In the genomic region with DNA sequence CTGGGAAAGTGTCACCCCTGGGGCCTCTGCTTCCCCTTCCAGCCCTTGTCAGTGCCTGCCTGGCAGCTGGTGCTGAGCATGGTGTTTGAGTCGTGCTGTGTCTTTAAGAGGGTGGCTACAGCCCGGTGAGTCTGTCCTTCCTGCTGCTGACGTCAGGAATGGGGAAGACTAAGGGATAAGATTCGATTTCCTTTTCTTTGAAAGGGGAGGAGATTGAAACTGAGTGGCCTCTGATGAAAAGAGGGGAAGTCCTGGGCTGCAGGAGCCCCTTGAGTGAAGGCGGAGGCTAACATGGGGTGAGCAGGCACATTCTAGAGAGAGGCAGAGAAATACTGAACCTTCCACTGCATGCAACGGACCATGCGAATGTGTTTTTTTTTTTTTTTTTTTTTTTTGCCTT, we compare ENCODE assay signal across 8 mouse cellular contexts. TPM values are rescaled to one million over a fixed set of nuclear protein-coding genes. Genes with fewer than 3 reads are reported as not detected.
DNase-seq lines count a peak whose midpoint lies in the region; ATAC-seq and TF ChIP-seq lines count a peak whose summit lies in the region.

No protein-coding gene starts in this region.

- dilution Hi-C loops in CH12.LX (cut with MboI; ENCODE audit: extremely low pct_ligation_motif_present, extremely low pct_unique_long_range_greater_than_20kb, low sequenced_read_pairs), result no loop called here

- TF ChIP-seq POLR2A in CH12.LX (IDR thresholded peaks at IDR 0.05; ENCODE audit: low read depth, low read length), result no peak; the same call in 1 of the 2 replicates

- peak overlapping the region; percentile 75; the same call in 1 of the 2 replicates for H3K27ac ChIP-seq in CH12.LX (ENCODE audit: insufficient read depth, low read depth)
- peak overlapping the region; percentile 71 for H3K27ac ChIP-seq in forebrain, embryonic 10.5 days
- H3K27ac ChIP-seq in heart, postnatal 0 days (ENCODE audit: low read depth), result peak overlapping the region; percentile 83
- H3K27ac ChIP-seq in neural tube, embryonic 13.5 days (replicated peaks), result peak overlapping the region; percentile 75

- peaks cover 29 to 40% of the 10 kb centered on the region in 2 experiments for H3K36me3 ChIP-seq in CH12.LX (replicated peaks in 1 of 2; ENCODE audit: control insufficient read depth in 1 of 2, insufficient read depth in 1 of 2, low read length in 1 of 2)
- H3K36me3 ChIP-seq in forebrain, embryonic 10.5 days (replicated peaks), result peaks cover 38% of the 10 kb centered on the region
- H3K36me3 ChIP-seq in heart, postnatal 0 days (replicated peaks; ENCODE audit: control insufficient read depth, insufficient read depth, low read length), result peaks cover 43% of the 10 kb centered on the region
- peaks cover 32% of the 10 kb centered on the region for H3K36me3 ChIP-seq in neural tube, embryonic 13.5 days

- in situ Hi-C loops in CH12.LX (cut with MboI; ENCODE audit: low pct_ligation_motif_present, low pct_unique_long_range_greater_than_20kb, low sequenced_read_pairs), result no loop called here

- peak overlapping the region; percentile 88 for H3K4me2 ChIP-seq in CH12.LX (ENCODE audit: insufficient read depth, low read depth, poor library complexity, severe bottlenecking)
- peak overlapping the region; percentile 55 for H3K4me2 ChIP-seq in heart, postnatal 0 days (ENCODE audit: low read depth, low read length)
- H3K4me2 ChIP-seq in neural tube, embryonic 13.5 days, result peak overlapping the region; percentile 55

- H3K4me1 ChIP-seq in CH12.LX (ENCODE audit: control insufficient read depth in 1 of 2, insufficient read depth in 2 of 2), result peaks cover 35 to 67% of the 10 kb centered on the region in 2 experiments
- H3K4me1 ChIP-seq in forebrain, embryonic 10.5 days, result peaks cover 38% of the 10 kb centered on the region
- H3K4me1 ChIP-seq in heart, postnatal 0 days (ENCODE audit: control insufficient read depth, insufficient read depth), result 0 out of 2 replicates have a peak, but pooled peaks cover 16% of the 10 kb centered on the region
- peaks cover 25% of the 10 kb centered on the region for H3K4me1 ChIP-seq in neural tube, embryonic 13.5 days (replicated peaks)

- 0 out of 2 replicates have a peak, but pooled peaks have one; percentile 37 for TF ChIP-seq EP300 in CH12.LX (IDR thresholded peaks at IDR 0.05; ENCODE audit: low read length)
- no peak for TF ChIP-seq EP300 in heart, postnatal 0 days (IDR thresholded peaks at IDR 0.05; ENCODE audit: low read depth)

- H3K9me3 ChIP-seq in CH12.LX (replicated peaks; ENCODE audit: low read length), result no peaks in the 10 kb centered on the region
- H3K9me3 ChIP-seq in forebrain, embryonic 10.5 days, result no peaks in the 10 kb centered on the region
- no peaks in the 10 kb centered on the region for H3K9me3 ChIP-seq in heart, postnatal 0 days (replicated peaks; ENCODE audit: control insufficient read depth, low read length)
- H3K9me3 ChIP-seq in neural tube, embryonic 13.5 days, result no peaks in the 10 kb centered on the region

- no peak for TF ChIP-seq CTCF in CH12.LX (conservative IDR thresholded peaks at IDR 0.05 in 1 of 2, IDR thresholded peaks at IDR 0.05 in 1 of 2; ENCODE audit: low read depth in 2 of 2, low read length in 2 of 2)
- no peak for TF ChIP-seq CTCF in heart, postnatal 0 days (IDR thresholded peaks at IDR 0.05; ENCODE audit: low read depth)

- peaks cover 61% of the 10 kb centered on the region for H3K79me2 ChIP-seq in CH12.LX (replicated peaks; ENCODE audit: control insufficient read depth, extremely low read depth, insufficient read depth, poor library complexity, severe bottlenecking)

- H3K27me3 ChIP-seq in CH12.LX (replicated peaks), result no peaks in the 10 kb centered on the region
- no peaks in the 10 kb centered on the region for H3K27me3 ChIP-seq in forebrain, embryonic 10.5 days (ENCODE audit: poor library complexity, severe bottlenecking)
- no peaks in the 10 kb centered on the region for H3K27me3 ChIP-seq in heart, postnatal 0 days (ENCODE audit: control insufficient read depth, insufficient read depth, low read length)
- no peaks in the 10 kb centered on the region for H3K27me3 ChIP-seq in neural tube, embryonic 13.5 days

- TF ChIP-seq RAD21 in CH12.LX (IDR thresholded peaks at IDR 0.05; ENCODE audit: low read depth, low read length), result no peak

- peak overlapping the region; percentile 47 to 51 (median 50) for H3K4me3 ChIP-seq in CH12.LX (replicated peaks in 1 of 3; ENCODE audit: low read depth in 2 of 3, low read length in 2 of 3, poor library complexity in 1 of 3)
- peak overlapping the region; percentile 32 for H3K4me3 ChIP-seq in forebrain, embryonic 10.5 days
- peak overlapping the region; percentile 33 for H3K4me3 ChIP-seq in heart, postnatal 0 days (ENCODE audit: low read depth, low read length)
- peak overlapping the region; percentile 32 for H3K4me3 ChIP-seq in neural tube, embryonic 13.5 days

- peak; percentile 85 for DNase-seq in CH12.LX (ENCODE audit: extremely low read depth)
- peak; percentile 3 to 49 for DNase-seq in adrenal gland, postnatal 4 days (ENCODE audit: low spot score in 2 of 2)
- DNase-seq in forebrain, embryonic 10.5 days (ENCODE audit: extremely low spot score, low spot score), result no peak
- peak; percentile 85 for DNase-seq in heart, postnatal 0 days (ENCODE audit: low spot score)
- DNase-seq in kidney, postnatal 36 days, result peak; percentile 79 to 85
- DNase-seq in lung, adult 18-20 months, result peak; percentile 82 to 87
- peak; percentile 31 to 36 for DNase-seq in thymus, postnatal 10 days (ENCODE audit: low spot score in 2 of 2)

- 21% methylated on average over 7 of the region's 7 CpGs for WGBS in forebrain, embryonic 10.5 days
- 6% methylated on average over 6 of the region's 7 CpGs for WGBS in heart, postnatal 0 days
- WGBS in neural tube, embryonic 13.5 days, result 16% methylated on average over 6 of the region's 7 CpGs

- peak; percentile 71 for ATAC-seq in heart, postnatal 0 days (ENCODE audit: insufficient read depth, low read depth)
- ATAC-seq in neural tube, embryonic 13.5 days (ENCODE audit: low read depth), result peak; percentile 76

- H3K9ac ChIP-seq in CH12.LX (ENCODE audit: insufficient read depth, low read depth), result peak overlapping the region; percentile 60; the same call in 1 of the 2 replicates
- peak overlapping the region; percentile 3 for H3K9ac ChIP-seq in heart, postnatal 0 days (replicated peaks; ENCODE audit: low read depth, low read length)
- peak overlapping the region; percentile 60 for H3K9ac ChIP-seq in neural tube, embryonic 13.5 days

TF ChIP-seq in CH12.LX, 34 proteins besides CTCF, POLR2A, EP300 and RAD21 (continues in another document):
- TF ChIP-seq BHLHE40 (IDR thresholded peaks at IDR 0.05; ENCODE audit: low read depth, low read length) (0 out of 2 replicates have a peak, but pooled peaks have one; percentile 2), PAX5 (IDR thresholded peaks at IDR 0.05; ENCODE audit: low read length) (no peak)

RNA-seq across cellular contexts. Expression of a gene that starts 4.8 kb away (rescaled TPM):
- total RNA-seq in CH12.LX (2012; rRNA removed), result 20.8 and 31.5 TPM in 2 replicates
- total RNA-seq in CH12.LX (2014; rRNA removed), result 20.1 and 21.1 TPM in 2 replicates
- 15.8 and 22.9 TPM in 2 replicates for polyA plus RNA-seq in CH12.LX (2012; ENCODE audit: insufficient read length, low read depth)
- 10 to 100 TPM; 21.6 to 23.6 TPM for total RNA-seq in adrenal gland, postnatal 4 days (2021)
- 7.6 and 9.1 TPM in 2 replicates for polyA plus RNA-seq in forebrain, embryonic 10.5 days (2016; fragmentation: Nextera tagmentation; extraction: Ambion mirVana)
- total RNA-seq in heart, postnatal 0 days (2014; rRNA removed; ENCODE audit: low replicate concordance), result 21.6 and 44.2 TPM in 2 replicates
- 14.5 and 14.6 TPM in 2 replicates for polyA plus RNA-seq in heart, postnatal 0 days (2015; fragmentation: Nextera tagmentation; extraction: Ambion mirVana)
- polyA plus RNA-seq in neural tube, embryonic 13.5 days (2015; fragmentation: Nextera tagmentation; extraction: Ambion mirVana), result 12.4 and 15.0 TPM in 2 replicates

RNA-seq across cellular contexts. Expression of a gene that starts 16.3 kb away (rescaled TPM):
- total RNA-seq in CH12.LX (2012; rRNA removed) (134 and 153 TPM in 2 replicates), CH12.LX (2014; rRNA removed) (156 and 170 TPM in 2 replicates)
- 121 and 166 TPM in 2 replicates for polyA plus RNA-seq in CH12.LX (2012; ENCODE audit: insufficient read length, low read depth)
- total RNA-seq in adrenal gland, postnatal 4 days (2021), result 100 to 1,000 TPM; 113 to 115 TPM
- polyA plus RNA-seq in forebrain, embryonic 10.5 days (2016; fragmentation: Nextera tagmentation; extraction: Ambion mirVana), result 29.7 and 31.5 TPM in 2 replicates
- 76.9 and 102 TPM in 2 replicates for total RNA-seq in heart, postnatal 0 days (2014; rRNA removed; ENCODE audit: low replicate concordance)
- polyA plus RNA-seq in heart, postnatal 0 days (2015; fragmentation: Nextera tagmentation; extraction: Ambion mirVana), result 49.0 and 51.8 TPM in 2 replicates
- 58.7 and 59.9 TPM in 2 replicates for polyA plus RNA-seq in neural tube, embryonic 13.5 days (2015; fragmentation: Nextera tagmentation; extraction: Ambion mirVana)

RNA-seq across cellular contexts. Expression of a gene that starts 19.2 kb away (rescaled TPM):
- total RNA-seq in CH12.LX (2012; rRNA removed) (18.0 and 19.3 TPM in 2 replicates), CH12.LX (2014; rRNA removed) (16.2 and 17.6 TPM in 2 replicates)
- polyA plus RNA-seq in CH12.LX (2012; ENCODE audit: insufficient read length, low read depth), result 21.3 and 24.1 TPM in 2 replicates
- 10 to 100 TPM; 20.7 to 21.3 TPM for total RNA-seq in adrenal gland, postnatal 4 days (2021)
- polyA plus RNA-seq in forebrain, embryonic 10.5 days (2016; fragmentation: Nextera tagmentation; extraction: Ambion mirVana), result 34.9 and 35.0 TPM in 2 replicates
- total RNA-seq in heart, postnatal 0 days (2014; rRNA removed; ENCODE audit: low replicate concordance), result 17.1 and 31.2 TPM in 2 replicates
- polyA plus RNA-seq in heart, postnatal 0 days (2015; fragmentation: Nextera tagmentation; extraction: Ambion mirVana), result 11.1 and 11.7 TPM in 2 replicates
- 26.3 and 29.5 TPM in 2 replicates for polyA plus RNA-seq in neural tube, embryonic 13.5 days (2015; fragmentation: Nextera tagmentation; extraction: Ambion mirVana)

RNA-seq across cellular contexts. Expression of a gene that starts 27.6 kb away (rescaled TPM):
- total RNA-seq in CH12.LX (2012; rRNA removed), result 18.2 TPM in 2 replicates
- total RNA-seq in CH12.LX (2014; rRNA removed), result 15.9 and 16.2 TPM in 2 replicates
- 7.6 and 8.6 TPM in 2 replicates for polyA plus RNA-seq in CH12.LX (2012; ENCODE audit: insufficient read length, low read depth)
- total RNA-seq in adrenal gland, postnatal 4 days (2021), result 10 to 100 TPM; 17.3 to 18.5 TPM
- 13.3 and 14.7 TPM in 2 replicates for polyA plus RNA-seq in forebrain, embryonic 10.5 days (2016; fragmentation: Nextera tagmentation; extraction: Ambion mirVana)
- total RNA-seq in heart, postnatal 0 days (2014; rRNA removed; ENCODE audit: low replicate concordance), result 11.6 and 19.5 TPM in 2 replicates
- polyA plus RNA-seq in heart, postnatal 0 days (2015; fragmentation: Nextera tagmentation; extraction: Ambion mirVana), result 14.3 and 14.6 TPM in 2 replicates
- 14.2 and 15.5 TPM in 2 replicates for polyA plus RNA-seq in neural tube, embryonic 13.5 days (2015; fragmentation: Nextera tagmentation; extraction: Ambion mirVana)

RNA-seq across cellular contexts. Expression of a gene that starts 27.7 kb away (rescaled TPM):
- total RNA-seq in CH12.LX (2012; rRNA removed), result 255 and 369 TPM in 2 replicates
- 336 and 356 TPM in 2 replicates for total RNA-seq in CH12.LX (2014; rRNA removed)
- 494 and 529 TPM in 2 replicates for polyA plus RNA-seq in CH12.LX (2012; ENCODE audit: insufficient read length, low read depth)
- total RNA-seq in adrenal gland, postnatal 4 days (2021), result 100 to 1,000 TPM; 375 to 399 TPM
- polyA plus RNA-seq in forebrain, embryonic 10.5 days (2016; fragmentation: Nextera tagmentation; extraction: Ambion mirVana), result 793 and 804 TPM in 2 replicates
- 70.4 and 74.5 TPM in 2 replicates for total RNA-seq in heart, postnatal 0 days (2014; rRNA removed; ENCODE audit: low replicate concordance)
- polyA plus RNA-seq in heart, postnatal 0 days (2015; fragmentation: Nextera tagmentation; extraction: Ambion mirVana), result 490 and 527 TPM in 2 replicates
- 726 and 792 TPM in 2 replicates for polyA plus RNA-seq in neural tube, embryonic 13.5 days (2015; fragmentation: Nextera tagmentation; extraction: Ambion mirVana)

Comparison
In these comparisons a context has a peak if more than half of its experiments do, and no peak if none do; other contexts are left out.
1. H3K9ac ChIP-seq: peak in every context shown above with its lines; median percentile 60 in CH12.LX; 60 in neural tube, embryonic 13.5 days; 3 in heart, postnatal 0 days.